Comparison of ENCODE assay signal across 17 mouse cellular contexts in genomic region chr2:91112491-91112890, GRCm38 (mm10). TPM values are rescaled to one million over a fixed set of nuclear protein-coding genes. Genes with fewer than 3 reads are reported as not detected.
A peak's percentile ranks its signal among the peaks of the same experiment; 100 is the strongest.
DNase-seq lines count a peak whose midpoint lies in the region; ATAC-seq and TF ChIP-seq lines count a peak whose summit lies in the region.
"Had no signal": no experiment of that assay in that cellular context is flagged by ENCODE, and none has a peak within 500 bp of the region (broad histone marks: within the 10 kb centered on the region; RNA-seq: fewer than 3 reads in every experiment).

No protein-coding gene starts in this region.

- ATAC-seq in heart, postnatal 0 days (ENCODE audit: insufficient read depth, low read depth) = peak; percentile 24; the same call in 1 of the 2 replicates
- ATAC-seq in G1E (ENCODE audit: extremely low read depth, insufficient number of reproducible peaks, low FRiP score, poor library complexity, severe bottlenecking) = peak; percentile 58
- ATAC-seq in forebrain, embryonic 11.5 days (replicated peaks; ENCODE audit: low FRiP score) = no peak

- intact Hi-C loops in heart, postnatal 14 days (cut with DNase I) = loop anchor here (10.0 kb wide), 1 partner anchor 152 kb away; the partner anchor contains the start of gene Arfgap2

- no peak overlapping the region for H3K9ac ChIP-seq in heart, postnatal 0 days (replicated peaks; ENCODE audit: low read depth, low read length)
- H3K9ac ChIP-seq in forebrain, embryonic 11.5 days (ENCODE audit: low read length) = no peak overlapping the region
- H3K9ac ChIP-seq: hindbrain, embryonic 15.5 days; limb, embryonic 13.5 days; neural tube, embryonic 15.5 days; stomach, embryonic 15.5 days had no signal

- no peak for TF ChIP-seq CTCF in heart, postnatal 0 days (IDR thresholded peaks at IDR 0.05; ENCODE audit: low read depth)
- no peak for TF ChIP-seq CTCF in G1E (IDR thresholded peaks at IDR 0.05; ENCODE audit: low read depth, low read length)

- WGBS in heart, postnatal 0 days = 27% methylated on average over 4 of the region's 4 CpGs
- 67% methylated on average over 4 of the region's 4 CpGs for WGBS in forebrain, embryonic 11.5 days

- H3K9me3 ChIP-seq in heart, postnatal 0 days (replicated peaks; ENCODE audit: control insufficient read depth, low read length) = no peaks in the 10 kb centered on the region
- H3K9me3 ChIP-seq in G1E (replicated peaks) = no peaks in the 10 kb centered on the region
- no peaks in the 10 kb centered on the region for H3K9me3 ChIP-seq in forebrain, embryonic 11.5 days (ENCODE audit: control insufficient read depth, low read length)
- H3K9me3 ChIP-seq: hindbrain, embryonic 15.5 days; limb, embryonic 13.5 days; midbrain, embryonic 10.5 days; neural tube, embryonic 15.5 days; stomach, embryonic 15.5 days had no signal

- peak; percentile 81 for TF ChIP-seq EP300 in heart, postnatal 0 days (IDR thresholded peaks at IDR 0.05; ENCODE audit: low read depth)

- peak overlapping the region; percentile 52 for H3K27ac ChIP-seq in heart, postnatal 0 days (ENCODE audit: low read depth)
- no peak overlapping the region for H3K27ac ChIP-seq in forebrain, embryonic 11.5 days (ENCODE audit: low read depth, low read length)
- H3K27ac ChIP-seq: hindbrain, embryonic 15.5 days; limb, embryonic 13.5 days; midbrain, embryonic 10.5 days; neural tube, embryonic 15.5 days; stomach, embryonic 15.5 days had no signal

- peaks cover 11% of the 10 kb centered on the region; the same call in 1 of the 2 replicates for H3K4me1 ChIP-seq in heart, postnatal 0 days (ENCODE audit: control insufficient read depth, insufficient read depth)
- peaks cover 54% of the 10 kb centered on the region for H3K4me1 ChIP-seq in G1E (ENCODE audit: insufficient read depth, low read depth, low read length)
- H3K4me1 ChIP-seq in forebrain, embryonic 11.5 days (replicated peaks; ENCODE audit: control insufficient read depth, insufficient read depth, low read length) = peaks cover 3% of the 10 kb centered on the region; the same call in 1 of the 2 replicates
- H3K4me1 ChIP-seq: stomach, embryonic 15.5 days had no signal

- H3K27me3 ChIP-seq in heart, postnatal 0 days (ENCODE audit: control insufficient read depth, insufficient read depth, low read length) = no peaks in the 10 kb centered on the region
- no peaks in the 10 kb centered on the region for H3K27me3 ChIP-seq in G1E (ENCODE audit: insufficient read depth, low read length)
- no peaks in the 10 kb centered on the region; the same call in 1 of the 2 replicates for H3K27me3 ChIP-seq in forebrain, embryonic 11.5 days (ENCODE audit: control insufficient read depth, insufficient read depth, low read length)
- H3K27me3 ChIP-seq: stomach, embryonic 15.5 days had no signal

- no peak overlapping the region for H3K4me2 ChIP-seq in heart, postnatal 0 days (ENCODE audit: low read depth, low read length)
- H3K4me2 ChIP-seq in forebrain, embryonic 11.5 days (ENCODE audit: low read depth, low read length, severe bottlenecking) = no peak overlapping the region
- H3K4me2 ChIP-seq: hindbrain, embryonic 15.5 days; limb, embryonic 13.5 days; neural tube, embryonic 15.5 days; stomach, embryonic 15.5 days had no signal

- no peak for DNase-seq in heart, postnatal 0 days (ENCODE audit: low spot score)
- DNase-seq in heart, postnatal 14 days = no peak
- no peak for DNase-seq in G1E (ENCODE audit: low spot score)
- DNase-seq in kidney, adult 8-10 months = peak; percentile 46 to 69
- peak; percentile 80 for DNase-seq in lung, postnatal 36 days
- no peak for DNase-seq in forebrain, embryonic 11.5 days (ENCODE audit: low spot score)
- no peak for DNase-seq in thymus, adult 18-20 months
- DNase-seq in neural tube, embryonic 10.5 days (ENCODE audit: extremely low spot score, low spot score) = no peak
- DNase-seq: adrenal gland, postnatal 14 days; cerebellum, adult 8-10 months; right cerebral cortex, postnatal 14 days had no signal

- H3K4me3 ChIP-seq in heart, postnatal 0 days (ENCODE audit: low read depth, low read length) = no peak overlapping the region
- no peak overlapping the region for H3K4me3 ChIP-seq in G1E (ENCODE audit: low read depth, low read length)
- no peak overlapping the region for H3K4me3 ChIP-seq in forebrain, embryonic 11.5 days (ENCODE audit: low read depth, low read length)
- H3K4me3 ChIP-seq: hindbrain, embryonic 15.5 days; limb, embryonic 13.5 days; midbrain, embryonic 10.5 days; neural tube, embryonic 15.5 days; stomach, embryonic 15.5 days had no signal

- H3K36me3 ChIP-seq in heart, postnatal 0 days (replicated peaks; ENCODE audit: control insufficient read depth, insufficient read depth, low read length) = no peaks in the 10 kb centered on the region
- H3K36me3 ChIP-seq in G1E (replicated peaks) = peaks cover 95% of the 10 kb centered on the region
- no peaks in the 10 kb centered on the region for H3K36me3 ChIP-seq in forebrain, embryonic 11.5 days (ENCODE audit: control insufficient read depth, insufficient read depth, low read length)
- H3K36me3 ChIP-seq: hindbrain, embryonic 15.5 days; limb, embryonic 13.5 days; midbrain, embryonic 10.5 days; neural tube, embryonic 15.5 days; stomach, embryonic 15.5 days had no signal

RNA-seq across cellular contexts. Expression of gene Mybpc3, which starts 5.5 kb away (rescaled TPM):
- total RNA-seq in heart, postnatal 0 days (2014; rRNA removed; ENCODE audit: low replicate concordance) = 2,256 and 2,313 TPM in 2 replicates
- 1,065 and 1,207 TPM in 2 replicates for polyA plus RNA-seq in heart, postnatal 0 days (2015; fragmentation: Nextera tagmentation; extraction: Ambion mirVana)
- 1,000 to 10,000 TPM; 1,701 to 1,920 TPM for total RNA-seq in heart, postnatal 14 days (2021)
- total RNA-seq in G1E (2014; fragmentation: Nextera tagmentation) (not detected in 2 replicates), G1E (2017) (under 0.01 TPM in 1 of 2 replicates, not detected in the other)
- polyA plus RNA-seq in G1E (2012) = not detected in 2 replicates
- polyA plus RNA-seq in forebrain, embryonic 11.5 days (2014; fragmentation: Nextera tagmentation; extraction: Ambion mirVana) = not detected in 2 replicates
- total RNA-seq: adrenal gland, postnatal 14 days; gastrocnemius, adult 18-20 months had no signal
- polyA plus RNA-seq: hindbrain, embryonic 15.5 days; limb, embryonic 13.5 days; neural tube, embryonic 15.5 days had no signal

RNA-seq across cellular contexts. Expression of gene Spi1, which starts 30.3 kb away (rescaled TPM):
- 2.5 and 21.3 TPM in 2 replicates for total RNA-seq in heart, postnatal 0 days (2014; rRNA removed; ENCODE audit: low replicate concordance)
- 3.1 and 3.2 TPM in 2 replicates for polyA plus RNA-seq in heart, postnatal 0 days (2015; fragmentation: Nextera tagmentation; extraction: Ambion mirVana)
- total RNA-seq in heart, postnatal 14 days (2021) = 1 to 10 TPM; 4.1 TPM
- total RNA-seq in G1E (2014; fragmentation: Nextera tagmentation) (79.8 and 99.2 TPM in 2 replicates), G1E (2017) (23.5 and 25.4 TPM in 2 replicates)
- 135 and 138 TPM in 2 replicates for polyA plus RNA-seq in G1E (2012)
- polyA plus RNA-seq in forebrain, embryonic 11.5 days (2014; fragmentation: Nextera tagmentation; extraction: Ambion mirVana) = 2.2 and 4.9 TPM in 2 replicates

RNA-seq across cellular contexts. Expression of gene Slc39a13, which starts 42.3 kb away (rescaled TPM):
- 67.0 and 105 TPM in 2 replicates for total RNA-seq in heart, postnatal 0 days (2014; rRNA removed; ENCODE audit: low replicate concordance)
- 37.9 and 40.8 TPM in 2 replicates for polyA plus RNA-seq in heart, postnatal 0 days (2015; fragmentation: Nextera tagmentation; extraction: Ambion mirVana)
- total RNA-seq in heart, postnatal 14 days (2021) = 10 to 100 TPM; 24.7 to 25.5 TPM
- total RNA-seq in G1E (2014; fragmentation: Nextera tagmentation) (23.6 and 24.9 TPM in 2 replicates), G1E (2017) (8.6 and 12.7 TPM in 2 replicates)
- 12.1 and 13.6 TPM in 2 replicates for polyA plus RNA-seq in G1E (2012)
- 23.3 and 23.6 TPM in 2 replicates for polyA plus RNA-seq in forebrain, embryonic 11.5 days (2014; fragmentation: Nextera tagmentation; extraction: Ambion mirVana)

RNA-seq across cellular contexts. Expression of gene Psmc3, which starts 58.7 kb away (rescaled TPM):
- total RNA-seq in heart, postnatal 0 days (2014; rRNA removed; ENCODE audit: low replicate concordance) = 172 and 264 TPM in 2 replicates
- polyA plus RNA-seq in heart, postnatal 0 days (2015; fragmentation: Nextera tagmentation; extraction: Ambion mirVana) = 296 and 300 TPM in 2 replicates
- 100 to 1,000 TPM; 209 to 211 TPM for total RNA-seq in heart, postnatal 14 days (2021)
- total RNA-seq in G1E (2014; fragmentation: Nextera tagmentation) = 109 and 141 TPM in 2 replicates
- total RNA-seq in G1E (2017) = 280 and 333 TPM in 2 replicates
- 151 and 165 TPM in 2 replicates for polyA plus RNA-seq in G1E (2012)
- 354 and 371 TPM in 2 replicates for polyA plus RNA-seq in forebrain, embryonic 11.5 days (2014; fragmentation: Nextera tagmentation; extraction: Ambion mirVana)

Comparison
In these comparisons a context has a peak if more than half of its experiments do, and no peak if none do; other contexts are left out.
1. DNase-seq: peak in kidney, adult 8-10 months (2 of 2) and lung, postnatal 36 days (single experiment); none in heart, postnatal 0 days (single experiment), heart, postnatal 14 days (0 of 2), G1E (single experiment), forebrain, embryonic 11.5 days (single experiment), thymus, adult 18-20 months (0 of 2) and neural tube, embryonic 10.5 days (single experiment).
2. RNA of gene Mybpc3, which starts 5.5 kb away (total RNA-seq): 2,256 to 2,313 TPM in heart, postnatal 0 days and 1,701 to 1,920 TPM in heart, postnatal 14 days; under 0.01 TPM in G1E; every median in the first group is over 1,000 times any median in the second.